Mouse (Mus musculus): ENCODE results near the gene Klf13.

Gene Klf13

GRCm38 (mm10) chr7:63938914-63939396 lies at the start of gene Klf13:
Gene Klf13, minus strand, starts transcription at chr7:63938915.
- peak; percentile 100 for DNase-seq (ENCODE audit: extremely low read depth, insufficient read length, low spot score)

GRCm38 (mm10) chr7:63988391-63988790 lies 49.7 kb upstream of the Klf13 start:
- no peak for DNase-seq (ENCODE audit: extremely low read depth, insufficient read length, low spot score)

- DNase-seq (ENCODE audit: extremely low read depth, insufficient read length, low spot score): no peak
Measured at GRCm38 (mm10) chr7:63986407-63987182, 47.9 kb upstream of the Klf13 start.

GRCm38 (mm10) chr7:63985696-63986406 lies 47.1 kb upstream of the Klf13 start:
- no peak for DNase-seq (ENCODE audit: extremely low read depth, insufficient read length, low spot score)

- DNase-seq (ENCODE audit: extremely low read depth, insufficient read length, low spot score): no peak
Measured at GRCm38 (mm10) chr7:63985266-63985665, 46.6 kb upstream of the Klf13 start.

- DNase-seq (ENCODE audit: extremely low read depth, insufficient read length, low spot score): no peak
Measured at GRCm38 (mm10) chr7:63984329-63984728, 45.6 kb upstream of the Klf13 start.

- no peak for DNase-seq (ENCODE audit: extremely low read depth, insufficient read length, low spot score)
Measured at GRCm38 (mm10) chr7:63977631-63978030, 38.9 kb upstream of the Klf13 start.

GRCm38 (mm10) chr7:63970986-63971385 lies 32.3 kb upstream of the Klf13 start:
- no peak for DNase-seq (ENCODE audit: extremely low read depth, insufficient read length, low spot score)

- no peak for DNase-seq (ENCODE audit: extremely low read depth, insufficient read length, low spot score)
Measured at GRCm38 (mm10) chr7:63969941-63970340, 31.2 kb upstream of the Klf13 start.

GRCm38 (mm10) chr7:63965635-63966418 lies 27.1 kb upstream of the Klf13 start:
- no peak for DNase-seq (ENCODE audit: extremely low read depth, insufficient read length, low spot score)

GRCm38 (mm10) chr7:63965135-63965534 lies 26.4 kb upstream of the Klf13 start:
- peak; percentile 72 for DNase-seq (ENCODE audit: extremely low read depth, insufficient read length, low spot score)

GRCm38 (mm10) chr7:63964121-63964520 lies 25.4 kb upstream of the Klf13 start:
- DNase-seq (ENCODE audit: extremely low read depth, insufficient read length, low spot score): no peak

GRCm38 (mm10) chr7:63963632-63964031 lies 24.9 kb upstream of the Klf13 start:
- DNase-seq (ENCODE audit: extremely low read depth, insufficient read length, low spot score): no peak

- DNase-seq (ENCODE audit: extremely low read depth, insufficient read length, low spot score): no peak
Measured at GRCm38 (mm10) chr7:63957872-63958640, 19.3 kb upstream of the Klf13 start.

- no peak for DNase-seq (ENCODE audit: extremely low read depth, insufficient read length, low spot score)
Measured at GRCm38 (mm10) chr7:63956981-63957713, 18.4 kb upstream of the Klf13 start.

- DNase-seq (ENCODE audit: extremely low read depth, insufficient read length, low spot score): no peak
Measured at GRCm38 (mm10) chr7:63956138-63956823, 17.6 kb upstream of the Klf13 start.

- DNase-seq (ENCODE audit: extremely low read depth, insufficient read length, low spot score): no peak
Measured at GRCm38 (mm10) chr7:63955440-63955839, 16.7 kb upstream of the Klf13 start.

- DNase-seq (ENCODE audit: extremely low read depth, insufficient read length, low spot score): no peak
Measured at GRCm38 (mm10) chr7:63952077-63952898, 13.6 kb upstream of the Klf13 start.
